Mouse (Mus musculus): Measurements from ENCODE around the gene Olfr115.

The Olfr115 gene

DNA sequence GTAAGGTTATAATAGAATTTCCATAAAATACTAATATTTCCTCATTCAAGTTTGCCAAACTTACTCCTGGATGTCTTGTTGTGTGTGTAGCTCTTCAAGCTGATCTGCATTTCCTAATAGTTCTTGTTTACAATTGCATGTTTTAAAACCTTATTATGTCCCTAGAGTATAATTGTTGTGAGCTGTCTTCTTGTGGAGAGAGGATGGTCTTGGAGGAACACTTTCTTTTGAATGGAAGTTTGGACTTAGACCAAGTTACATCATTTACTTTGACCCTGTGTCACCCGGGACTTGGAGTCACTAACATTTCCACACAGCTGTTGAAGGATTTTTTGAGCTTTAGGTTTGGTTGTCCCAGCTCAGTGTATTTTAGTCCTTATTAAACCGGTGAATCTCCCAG lies at the start of gene Olfr115, which contains the start of gene Olfr116:
Olfr115 (minus strand) TSS at position 101 of the 400 bp plus-strand sequence.
Olfr116 (minus strand) TSS at position 191 of the 400 bp plus-strand sequence.
- no peak for DNase-seq (ENCODE audit: low spot score)

DNA sequence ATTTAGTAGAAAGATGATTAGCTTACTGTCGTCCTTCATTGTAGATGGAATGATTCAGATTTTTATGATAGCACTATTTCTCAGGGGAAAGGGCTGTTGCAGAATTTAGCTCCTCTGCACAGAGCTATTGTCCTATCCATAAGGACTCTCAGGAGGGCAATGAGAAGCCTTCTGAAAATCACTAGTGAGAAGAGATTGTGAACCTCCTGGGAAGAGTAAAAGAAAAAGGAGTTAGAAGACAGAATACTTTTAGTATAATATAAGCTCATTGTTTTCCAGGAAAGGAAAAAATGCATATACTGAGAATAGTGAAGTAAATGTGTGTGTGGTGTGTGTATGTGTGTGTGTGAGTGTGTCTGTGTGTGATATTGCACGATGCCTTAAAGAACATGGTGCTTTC lies 39.8 kb upstream of the Olfr115 start, which contains the start of gene Olfr118:
Olfr118 (plus strand) TSS at position 301 of the 400 bp plus-strand sequence.
- no peak for DNase-seq (ENCODE audit: low spot score)

DNA sequence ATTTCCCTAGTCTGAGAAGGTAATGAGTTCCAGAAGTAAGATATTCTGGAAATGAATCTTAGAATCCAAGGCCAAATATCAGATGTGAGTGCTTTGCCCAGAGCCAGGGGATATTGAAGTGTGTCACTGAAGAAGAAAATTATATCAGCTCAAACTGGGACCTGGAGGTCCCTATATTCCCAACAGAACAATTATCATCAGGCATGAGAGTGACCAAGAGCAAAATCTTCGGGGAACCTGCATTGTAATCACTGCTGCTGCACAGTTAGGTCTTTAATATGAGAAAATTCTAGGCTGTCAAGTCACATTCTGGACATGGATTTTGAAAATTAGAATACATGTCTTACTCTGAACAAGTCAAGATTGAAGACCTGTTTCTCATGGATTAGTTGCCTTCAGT lies 36.8 kb upstream of the Olfr115 start, which contains the start of gene Olfr117:
Olfr117 (minus strand) TSS at position 101 of the 400 bp plus-strand sequence.
- DNase-seq (ENCODE audit: low spot score): no peak

DNA sequence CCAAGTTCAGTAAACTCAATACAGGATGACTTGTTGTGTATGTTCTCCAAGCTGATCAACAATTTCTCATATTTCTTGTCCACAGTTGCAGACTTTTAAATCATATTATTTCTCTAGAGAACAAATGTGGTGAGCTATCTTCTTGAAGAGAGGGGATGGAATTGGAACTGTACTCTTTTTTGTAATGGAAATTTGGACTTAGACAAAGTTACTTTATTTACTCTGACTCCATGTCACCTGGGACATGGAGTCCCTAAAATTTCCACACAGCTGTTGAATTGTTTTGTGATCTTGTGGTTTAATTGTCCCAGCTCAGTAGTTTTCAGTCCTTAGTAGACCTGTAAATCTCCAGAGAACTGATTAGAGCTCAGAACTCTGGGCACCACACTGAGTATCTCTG lies 34.3 kb downstream of the Olfr115 start, which contains the start of gene Olfr114:
Olfr114 (minus strand) TSS at position 101 of the 400 bp plus-strand sequence.
- DNase-seq (ENCODE audit: low spot score): no peak

DNA sequence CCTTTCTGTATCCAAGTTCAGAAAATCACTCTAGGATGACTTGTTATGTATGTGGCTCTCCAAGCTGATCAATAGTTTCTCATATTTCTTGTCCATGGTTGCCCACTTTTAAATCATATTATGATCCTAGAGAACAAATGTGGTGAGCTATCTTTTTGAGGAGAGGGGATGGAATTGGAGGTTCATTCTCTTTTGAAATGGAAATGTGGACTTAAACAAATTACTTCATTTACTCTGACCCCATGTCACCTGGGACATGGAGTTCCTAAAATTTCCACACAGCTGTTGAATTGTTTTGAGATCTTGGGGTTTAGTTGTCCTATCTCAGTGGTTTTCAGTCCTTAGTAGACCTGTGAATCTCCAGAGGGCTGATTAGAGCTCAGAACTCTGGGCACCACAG lies 49.3 kb downstream of the Olfr115 start, which contains the start of gene Olfr113:
Olfr113 (minus strand) TSS at position 101 of the 400 bp plus-strand sequence.
- no peak for DNase-seq (ENCODE audit: low spot score)

DNA sequence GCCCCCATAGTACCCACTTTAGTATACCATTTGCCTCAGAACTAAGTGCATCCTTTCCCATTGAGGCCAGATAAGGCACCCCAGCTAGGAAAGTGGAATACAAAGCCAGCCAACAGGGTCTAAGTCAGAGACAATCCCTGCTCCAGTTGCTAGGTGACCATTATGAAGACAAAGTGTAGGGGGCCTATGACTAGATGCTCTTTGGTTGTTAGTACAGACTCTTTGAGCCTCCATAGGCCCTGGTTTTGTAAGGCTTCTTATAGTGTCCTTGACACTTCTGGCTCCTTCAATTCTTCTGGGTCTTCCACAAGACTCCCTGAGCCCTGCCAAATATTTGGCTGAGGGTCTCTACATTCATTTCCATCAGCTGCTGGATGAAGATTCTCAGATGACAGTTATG lies 57.6 kb downstream of the Olfr115 start, which contains the start of gene Olfr112:
Olfr112 (minus strand) TSS at position 101 of the 400 bp plus-strand sequence.
- no peak for DNase-seq (ENCODE audit: low spot score)

Measured in testis, postnatal 14 days (tissue).